Mouse (Mus musculus): ENCODE results near the gene Gm6882.
"Not testable (repeated sequence)": the region's sequence is repeated elsewhere in the genome, so short reads cannot be mapped to it uniquely, and the experiment has no call there.

The Gm6882 gene

GRCm38 (mm10) chr7:21432645-21433044 lies at the start of gene Gm6882:
TSS of gene Gm6882 (minus strand) at chr7:21432745.
- not testable (repeated sequence) for DNase-seq

All from lung, postnatal 4 days (tissue).